In the genomic region with DNA sequence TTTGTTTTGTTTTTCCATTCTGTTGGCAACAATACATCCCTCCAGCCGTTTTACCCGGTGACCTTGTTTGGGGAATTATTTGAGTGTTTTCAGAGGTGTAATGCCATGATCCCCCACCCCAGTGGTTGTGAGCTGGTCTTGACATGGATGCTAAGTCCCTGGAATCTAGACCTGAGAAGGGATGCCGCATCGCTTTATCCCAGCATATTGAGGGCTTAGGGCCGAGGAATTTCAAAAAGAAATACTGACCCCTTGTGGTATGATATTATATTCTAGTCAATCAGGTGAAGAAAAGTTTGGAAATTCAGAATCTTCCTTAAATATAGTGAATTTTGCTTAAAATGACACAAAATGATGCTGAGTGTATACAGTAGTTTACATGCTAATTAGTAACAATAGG, we compare ENCODE assay signal across 9 mouse cellular contexts.
DNase-seq lines count a peak whose midpoint lies in the region; ATAC-seq and TF ChIP-seq lines count a peak whose summit lies in the region.
"Had no signal": no experiment of that assay in that cellular context is flagged by ENCODE, and none has a peak within 500 bp of the region (broad histone marks: within the 10 kb centered on the region; RNA-seq: fewer than 3 reads in every experiment).

No protein-coding gene starts in this region.

- TF ChIP-seq CTCF in Patski (IDR thresholded peaks at IDR 0.05): peak; percentile 55

- no peak overlapping the region for H3K27ac ChIP-seq in kidney, embryonic 15.5 days
- no peak overlapping the region for H3K27ac ChIP-seq in embryonic facial prominence, embryonic 11.5 days (replicated peaks; ENCODE audit: low read depth, low read length)
- no peak overlapping the region for H3K27ac ChIP-seq in midbrain, embryonic 14.5 days (replicated peaks; ENCODE audit: low read depth, low read length)
- H3K27ac ChIP-seq: heart, embryonic 15.5 days had no signal

- CTCF ChIA-PET in Patski (lab: Charles Lee): interaction anchor here (0.8 to 2.0 kb wide), 3 partner anchors 33 to 133 kb away, joined by 3 to 4 read pairs (median 3); partner anchors contain the start of gene Cwc22

- no peak overlapping the region for H3K4me2 ChIP-seq in kidney, embryonic 15.5 days
- no peak overlapping the region for H3K4me2 ChIP-seq in embryonic facial prominence, embryonic 11.5 days (ENCODE audit: low read depth, low read length)
- H3K4me2 ChIP-seq in midbrain, embryonic 14.5 days (ENCODE audit: low read length): no peak overlapping the region
- H3K4me2 ChIP-seq: heart, embryonic 15.5 days had no signal

- 13% methylated on average over 5 of the region's 5 CpGs for WGBS in kidney, embryonic 15.5 days
- 34% methylated on average over 5 of the region's 5 CpGs for WGBS in embryonic facial prominence, embryonic 11.5 days
- WGBS in midbrain, embryonic 14.5 days: 39% methylated on average over 5 of the region's 5 CpGs

- no peaks in the 10 kb centered on the region for H3K4me1 ChIP-seq in kidney, embryonic 15.5 days
- H3K4me1 ChIP-seq in embryonic facial prominence, embryonic 11.5 days (ENCODE audit: control insufficient read depth, insufficient read depth, low read length): no peaks in the 10 kb centered on the region
- H3K4me1 ChIP-seq in midbrain, embryonic 14.5 days (ENCODE audit: control insufficient read depth, insufficient read depth, low read length): no peaks in the 10 kb centered on the region
- H3K4me1 ChIP-seq: heart, embryonic 15.5 days had no signal

- H3K36me3 ChIP-seq in kidney, embryonic 15.5 days: no peaks in the 10 kb centered on the region
- no peaks in the 10 kb centered on the region for H3K36me3 ChIP-seq in embryonic facial prominence, embryonic 11.5 days (replicated peaks; ENCODE audit: control insufficient read depth, insufficient read depth, low read depth, low read length)
- no peaks in the 10 kb centered on the region for H3K36me3 ChIP-seq in midbrain, embryonic 14.5 days (ENCODE audit: control insufficient read depth, insufficient read depth, low read length)
- H3K36me3 ChIP-seq: heart, embryonic 15.5 days had no signal

- in situ Hi-C loops in Patski (cut with MboI; ENCODE audit: low pct_unique_long_range_greater_than_20kb): loop anchor here (25.0 kb wide), 1 partner anchor 660 kb away; no protein-coding TSS in a partner anchor

- H3K9me3 ChIP-seq in kidney, embryonic 15.5 days (replicated peaks): no peaks in the 10 kb centered on the region
- H3K9me3 ChIP-seq in embryonic facial prominence, embryonic 11.5 days (replicated peaks; ENCODE audit: control insufficient read depth, low read length): no peaks in the 10 kb centered on the region
- H3K9me3 ChIP-seq in midbrain, embryonic 14.5 days (ENCODE audit: control insufficient read depth, low read length): no peaks in the 10 kb centered on the region
- H3K9me3 ChIP-seq: heart, embryonic 15.5 days had no signal

- H3K4me3 ChIP-seq in kidney, embryonic 15.5 days (replicated peaks): no peak overlapping the region
- no peak overlapping the region for H3K4me3 ChIP-seq in embryonic facial prominence, embryonic 11.5 days (ENCODE audit: low read depth, low read length)
- no peak overlapping the region for H3K4me3 ChIP-seq in midbrain, embryonic 14.5 days (replicated peaks; ENCODE audit: low read depth, low read length)
- H3K4me3 ChIP-seq: heart, embryonic 15.5 days had no signal

- no peaks in the 10 kb centered on the region for H3K27me3 ChIP-seq in kidney, embryonic 15.5 days
- H3K27me3 ChIP-seq in Patski: peaks cover 10% of the 10 kb centered on the region
- H3K27me3 ChIP-seq in embryonic facial prominence, embryonic 11.5 days (ENCODE audit: control insufficient read depth, insufficient read depth, low read length): no peaks in the 10 kb centered on the region
- H3K27me3 ChIP-seq in midbrain, embryonic 14.5 days (ENCODE audit: control insufficient read depth, insufficient read depth, low read length): no peaks in the 10 kb centered on the region
- H3K27me3 ChIP-seq: heart, embryonic 15.5 days had no signal

- no peak overlapping the region for H3K9ac ChIP-seq in kidney, embryonic 15.5 days
- no peak overlapping the region for H3K9ac ChIP-seq in embryonic facial prominence, embryonic 11.5 days (replicated peaks; ENCODE audit: low read length)
- H3K9ac ChIP-seq in midbrain, embryonic 14.5 days (replicated peaks; ENCODE audit: low read length): no peak overlapping the region
- H3K9ac ChIP-seq: heart, embryonic 15.5 days had no signal

- 0 out of 2 replicates have a peak, but pooled peaks have one; percentile 67 for ATAC-seq in kidney, embryonic 15.5 days (replicated peaks; ENCODE audit: low FRiP score)
- peak; percentile 54 for ATAC-seq in Patski
- ATAC-seq in embryonic facial prominence, embryonic 11.5 days (replicated peaks; ENCODE audit: insufficient number of reproducible peaks, low FRiP score, low TSS enrichment, low read depth): no peak
- no peak; the same call in 1 of the 2 replicates for ATAC-seq in midbrain, embryonic 14.5 days (ENCODE audit: low FRiP score, low TSS enrichment)

- DNase-seq in kidney, postnatal 10 days: no peak
- no peak for DNase-seq in Patski (ENCODE audit: low read depth, low spot score)
- peak; percentile 73 for DNase-seq in embryonic facial prominence, embryonic 11.5 days (ENCODE audit: low spot score)
- DNase-seq in midbrain, embryonic 14.5 days: peak; percentile 83
- no peak for DNase-seq in natural killer cell, adult 2 months (ENCODE audit: low spot score in 2 of 2)
- no peak for DNase-seq in T-cell, adult 2 months (ENCODE audit: low spot score)
- no peak for DNase-seq in gastrocnemius, adult 18-20 months (ENCODE audit: low spot score)

- POLR2A ChIA-PET in Patski (lab: Charles Lee): no interaction called here

Comparison
In these comparisons a context has a peak if more than half of its experiments do, and no peak if none do; other contexts are left out.
1. ATAC-seq: peak in kidney, embryonic 15.5 days (single experiment) and Patski (single experiment); none in embryonic facial prominence, embryonic 11.5 days (single experiment) and midbrain, embryonic 14.5 days (single experiment).
2. DNase-seq: peak in embryonic facial prominence, embryonic 11.5 days (single experiment) and midbrain, embryonic 14.5 days (single experiment); none in kidney, postnatal 10 days (single experiment), Patski (single experiment), natural killer cell, adult 2 months (0 of 2), T-cell, adult 2 months (single experiment) and gastrocnemius, adult 18-20 months (single experiment).